Mouse (Mus musculus): ENCODE data around the gene Siglecf.
"Not testable (repeated sequence)": the region's sequence is repeated elsewhere in the genome, so short reads cannot be mapped to it uniquely, and the experiment has no call there.

Gene Siglecf

GRCm38 (mm10) chr7:43351154-43351553, at the start of gene Siglecf:
Gene Siglecf, plus strand, starts transcription at chr7:43351341.
- DNase-seq: no peak

- DNase-seq: no peak
These were observed 45.9 kb upstream of the Siglecf start for GRCm38 (mm10) chr7:43305235-43305634.

- DNase-seq: no peak
These were observed 42.1 kb upstream of the Siglecf start for GRCm38 (mm10) chr7:43309069-43309468.

GRCm38 (mm10) chr7:43311632-43312031, 39.5 kb upstream of the Siglecf start:
- no peak for DNase-seq

GRCm38 (mm10) chr7:43312386-43313012, 38.6 kb upstream of the Siglecf start:
- no peak for DNase-seq

GRCm38 (mm10) chr7:43313013-43313428, 38.1 kb upstream of the Siglecf start, which contains the start of gene Zfp715:
Gene Zfp715, minus strand, starts transcription at chr7:43313294.
- DNase-seq: peak; percentile 87 to 88

GRCm38 (mm10) chr7:43326223-43326780, 24.8 kb upstream of the Siglecf start:
- DNase-seq: no peak

GRCm38 (mm10) chr7:43328101-43328500, 23.0 kb upstream of the Siglecf start:
- DNase-seq: no peak

- peak; percentile 39 to 64 for DNase-seq
These were observed 17.9 kb upstream of the Siglecf start for GRCm38 (mm10) chr7:43333203-43333602.

GRCm38 (mm10) chr7:43333899-43334298, 17.2 kb upstream of the Siglecf start:
- no peak for DNase-seq

- DNase-seq: no peak
These were observed 10.4 kb upstream of the Siglecf start for GRCm38 (mm10) chr7:43340771-43341170.

GRCm38 (mm10) chr7:43343191-43343590, 8.0 kb upstream of the Siglecf start:
- DNase-seq: no peak

GRCm38 (mm10) chr7:43344020-43344419, 7.1 kb upstream of the Siglecf start:
- no peak for DNase-seq

GRCm38 (mm10) chr7:43344491-43344890, 6.7 kb upstream of the Siglecf start:
- no peak for DNase-seq

- DNase-seq: no peak
These were observed 5.0 kb upstream of the Siglecf start for GRCm38 (mm10) chr7:43346148-43346547.

GRCm38 (mm10) chr7:43346571-43346970, 4.6 kb upstream of the Siglecf start:
- no peak for DNase-seq

- DNase-seq: not testable (repeated sequence)
These were observed 1.5 kb upstream of the Siglecf start for GRCm38 (mm10) chr7:43349623-43350022.

GRCm38 (mm10) chr7:43353118-43353517, 2.0 kb downstream of the Siglecf start:
- no peak for DNase-seq

- DNase-seq: no peak
These were observed 2.6 kb downstream of the Siglecf start for GRCm38 (mm10) chr7:43353758-43354157.

- no peak for DNase-seq
These were observed 4.0 kb downstream of the Siglecf start for GRCm38 (mm10) chr7:43354893-43355835.

GRCm38 (mm10) chr7:43358556-43358955, 7.4 kb downstream of the Siglecf start:
- no peak for DNase-seq

GRCm38 (mm10) chr7:43361442-43361841, 10.3 kb downstream of the Siglecf start:
- DNase-seq: no peak

GRCm38 (mm10) chr7:43362021-43362420, 10.9 kb downstream of the Siglecf start:
- DNase-seq: no peak

GRCm38 (mm10) chr7:43378226-43378625, 27.1 kb downstream of the Siglecf start:
- peak; percentile 25 to 47 for DNase-seq

Measured in cerebellum, postnatal 25 days (tissue).